Mouse (Mus musculus): Measurements from ENCODE around the gene Tef.

Tef gene

DNA sequence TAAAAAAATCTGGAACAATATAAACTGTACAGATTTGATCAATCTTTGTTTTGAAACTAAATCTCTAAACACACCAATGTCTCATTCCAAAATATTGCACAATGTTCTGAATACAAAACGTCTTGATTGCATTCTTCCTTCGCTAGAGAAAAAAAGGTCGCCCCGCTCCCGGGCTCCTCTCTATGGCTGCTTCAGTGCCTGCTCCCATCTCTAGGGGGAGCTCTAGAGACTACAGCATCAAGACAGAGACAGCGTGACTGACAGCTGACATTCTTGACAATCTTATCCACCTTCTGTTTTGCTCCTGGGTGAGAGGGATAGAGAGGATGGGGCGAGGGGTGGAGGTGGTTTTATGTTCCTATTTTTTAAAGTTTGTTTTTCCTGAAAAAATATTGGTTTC, 46.1 kb downstream of the Tef start:
- DNase-seq (ENCODE audit: low read depth, low spot score) = peak; percentile 56

DNA sequence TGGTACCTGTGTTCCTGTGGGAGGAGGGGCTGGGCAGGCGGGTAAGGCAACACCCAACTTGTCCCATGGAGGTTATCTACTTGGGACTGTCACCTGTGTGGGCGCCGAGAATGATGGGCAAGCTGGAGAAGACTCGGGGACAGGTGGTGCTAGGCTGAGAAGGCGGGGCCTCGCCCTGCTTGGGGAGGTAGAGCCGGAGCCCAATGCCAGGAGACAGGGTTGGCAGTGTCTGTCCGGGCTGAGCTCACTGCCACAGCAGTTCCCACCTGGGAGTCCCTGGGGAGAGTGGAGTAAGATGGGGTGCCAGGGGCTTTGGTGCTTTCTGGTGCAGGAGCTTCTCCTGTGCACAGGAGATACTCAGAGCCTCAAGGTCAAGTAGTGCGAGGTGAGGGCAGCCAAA, 46.9 kb downstream of the Tef start:
- no peak for DNase-seq (ENCODE audit: low read depth, low spot score)

DNA sequence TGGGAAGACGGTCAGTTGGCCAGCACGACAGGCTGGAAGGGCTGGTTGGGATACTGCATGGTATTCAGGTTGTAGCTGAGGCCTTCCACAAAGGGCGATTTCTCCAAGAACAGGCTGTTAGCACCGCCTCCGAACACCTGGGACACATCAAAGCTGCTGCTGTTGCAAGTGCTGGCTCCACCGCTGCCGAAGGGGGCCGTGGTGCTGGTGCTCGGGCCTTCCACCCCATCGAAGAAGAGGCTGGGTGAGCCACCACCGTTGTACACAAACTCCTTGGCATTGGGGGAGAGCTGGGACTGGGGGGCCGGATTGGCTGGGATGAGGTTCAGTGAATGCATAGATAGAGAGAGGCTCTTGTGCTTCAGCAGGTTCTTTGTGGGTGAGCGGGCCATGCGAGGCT, 48.5 kb downstream of the Tef start:
- no peak for DNase-seq (ENCODE audit: low read depth, low spot score)

DNA sequence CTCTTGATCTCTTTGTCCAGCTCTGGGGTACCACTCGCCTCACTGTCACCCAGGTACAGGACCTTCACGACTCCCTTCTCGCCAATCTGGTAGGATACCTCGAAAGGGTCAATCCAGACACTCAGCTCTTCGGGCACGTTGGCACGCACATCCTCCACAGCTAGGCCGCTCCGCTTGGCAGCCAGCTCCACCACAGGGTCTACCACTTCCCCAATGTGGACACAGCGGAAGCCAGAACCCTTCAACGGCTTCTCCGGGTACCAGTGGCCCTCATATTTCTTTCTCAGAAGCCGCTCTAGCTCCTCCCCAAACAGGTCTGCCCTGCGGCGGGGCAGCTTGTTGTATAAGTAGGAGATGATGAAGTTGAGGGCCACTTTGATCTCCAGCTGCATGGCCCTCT, 49.2 kb downstream of the Tef start:
- no peak for DNase-seq (ENCODE audit: low read depth, low spot score)

DNA sequence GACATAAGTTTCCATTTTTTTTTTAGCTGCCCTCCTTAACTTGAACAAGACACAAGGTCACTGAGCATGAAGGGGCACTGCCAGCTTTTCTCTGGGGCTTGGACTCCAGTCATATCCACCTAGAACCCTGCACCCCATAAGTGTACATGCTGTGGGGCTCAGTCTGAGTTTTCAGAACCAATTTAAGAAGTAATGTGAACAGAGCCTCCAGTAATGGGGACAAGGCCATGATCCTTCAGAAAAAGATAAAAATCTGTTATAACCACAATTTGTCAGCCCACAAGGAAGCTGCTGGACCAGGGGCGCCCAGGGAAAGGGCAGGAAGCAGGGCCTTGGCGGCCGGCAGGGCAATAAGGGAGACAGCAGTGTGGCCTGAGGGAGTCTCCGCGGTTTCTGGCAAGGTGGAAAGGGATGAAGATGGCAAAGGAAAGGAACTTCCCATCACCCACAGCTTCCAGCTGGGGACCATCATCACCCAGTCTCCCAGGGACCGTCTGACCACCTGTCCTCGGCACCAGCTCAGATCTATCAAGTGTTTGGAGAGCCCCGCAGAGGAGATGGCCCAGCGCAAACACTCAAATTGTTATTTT, 50.3 kb downstream of the Tef start:
- DNase-seq (ENCODE audit: low read depth, low spot score) = no peak

DNA sequence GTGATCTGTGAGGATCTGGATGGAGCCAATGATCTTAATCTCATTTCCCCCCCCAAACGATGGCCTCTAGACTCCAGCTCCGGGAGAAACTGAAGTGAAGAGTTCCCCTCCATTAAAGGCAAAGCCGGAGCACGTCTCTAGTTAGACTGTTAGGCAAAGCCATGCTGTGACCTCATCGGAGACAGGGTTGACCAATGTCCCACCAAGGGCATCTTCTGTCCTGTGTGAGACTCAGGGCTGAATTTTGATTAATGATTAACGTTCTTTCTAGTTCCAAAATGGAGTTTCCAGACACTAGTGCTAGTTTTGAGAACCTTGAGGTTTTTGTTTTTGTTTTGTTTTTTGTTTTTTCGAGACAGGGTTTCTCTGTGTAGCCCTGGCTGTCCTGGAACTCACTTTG, 50.9 kb downstream of the Tef start:
- DNase-seq (ENCODE audit: low read depth, low spot score) = no peak

DNA sequence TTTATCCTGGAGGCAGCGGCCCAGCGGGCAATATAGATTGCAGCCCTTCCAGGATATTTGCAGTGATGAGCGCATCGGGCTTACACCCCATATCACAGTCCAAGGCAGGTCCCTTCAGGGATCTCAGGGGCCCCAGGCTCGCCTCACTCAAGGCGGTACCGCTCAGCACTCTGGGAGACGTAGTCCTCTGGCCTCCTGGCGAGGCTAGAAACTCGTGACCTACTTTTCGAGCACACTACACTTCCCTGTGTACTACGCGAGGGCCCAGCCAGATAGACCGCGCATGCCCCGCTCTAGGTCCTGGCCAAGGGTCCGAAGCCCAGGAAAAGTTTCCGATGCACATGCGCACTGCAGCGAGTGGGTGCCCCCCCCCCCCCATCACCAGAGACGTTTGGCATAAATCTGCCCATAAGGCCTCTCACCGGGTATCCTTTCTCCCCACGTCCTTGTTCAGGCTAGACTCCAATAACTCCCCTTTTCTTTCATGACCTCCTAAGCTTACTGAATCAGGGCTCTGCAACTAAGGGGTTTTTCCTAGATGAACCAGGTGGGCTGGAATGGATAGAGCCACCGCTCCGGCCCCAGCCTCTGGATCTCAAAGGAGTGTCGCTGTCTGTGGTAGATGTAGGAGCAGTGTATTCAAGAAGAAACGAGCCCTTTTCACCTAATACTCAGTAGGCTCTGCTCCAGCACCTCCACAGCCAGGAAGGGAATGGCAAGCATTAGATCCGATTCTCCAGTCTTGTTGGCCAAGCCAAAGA, 54.0 kb downstream of the Tef start:
- peak; percentile 76 for DNase-seq (ENCODE audit: low read depth, low spot score)

DNA sequence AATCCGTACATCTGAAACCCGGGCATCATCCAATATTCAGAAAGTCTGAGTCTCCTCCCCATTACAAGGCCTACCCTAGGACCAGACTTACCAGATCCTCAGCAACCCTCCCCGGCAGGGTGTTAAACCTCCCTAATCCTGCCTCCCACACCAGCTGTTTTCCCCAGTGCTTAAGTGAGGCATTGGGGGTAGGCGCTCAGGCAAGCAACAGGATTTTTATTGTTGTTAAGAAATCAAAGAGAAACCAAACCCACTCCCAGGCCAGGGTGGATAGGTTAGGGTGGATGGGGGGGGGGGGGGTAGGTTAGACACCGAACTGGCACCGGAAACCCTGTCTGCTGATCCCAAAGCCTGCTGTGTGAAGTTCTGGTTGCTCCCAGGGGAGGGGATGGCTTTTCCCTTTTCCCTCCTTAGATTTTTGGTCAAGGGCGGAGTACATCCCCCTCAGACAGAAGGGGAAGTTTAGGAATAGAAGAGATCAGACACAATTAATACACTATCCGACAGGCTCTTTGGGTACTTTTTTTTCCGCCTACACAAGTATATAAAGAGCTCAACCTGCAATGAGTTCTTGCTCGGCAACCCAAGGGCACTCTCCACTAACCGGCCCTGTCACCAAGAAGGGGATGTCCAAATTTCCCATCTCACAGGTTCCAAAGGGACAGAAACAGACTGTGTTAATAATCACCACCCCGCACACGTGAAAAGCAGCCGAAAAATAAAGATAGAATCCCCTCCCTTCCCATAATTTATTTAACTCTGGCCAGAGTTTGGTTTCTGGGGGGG, 54.9 kb downstream of the Tef start:
- DNase-seq (ENCODE audit: low read depth, low spot score) = peak; percentile 60

DNA sequence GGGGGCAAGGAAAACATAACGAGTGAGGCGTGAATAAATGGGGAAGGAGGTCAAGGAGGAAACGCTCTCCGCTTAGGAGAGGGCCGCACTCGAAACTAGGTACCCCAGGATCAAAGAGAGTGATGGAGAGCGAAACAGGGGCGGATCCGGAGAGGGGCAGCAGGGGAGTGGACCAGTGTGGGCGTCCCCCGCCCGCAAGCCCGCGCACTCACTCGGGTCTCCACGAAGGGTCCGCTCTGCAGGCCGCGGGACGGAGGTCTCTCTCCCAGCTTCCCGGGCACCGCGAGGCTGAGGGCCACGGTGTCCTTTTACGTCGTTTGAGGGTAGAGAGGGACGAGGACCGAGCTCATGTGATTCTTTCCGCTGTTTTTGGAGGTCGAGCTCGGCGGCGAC, 55.5 kb downstream of the Tef start:
- no peak for DNase-seq (ENCODE audit: low read depth, low spot score)

DNA sequence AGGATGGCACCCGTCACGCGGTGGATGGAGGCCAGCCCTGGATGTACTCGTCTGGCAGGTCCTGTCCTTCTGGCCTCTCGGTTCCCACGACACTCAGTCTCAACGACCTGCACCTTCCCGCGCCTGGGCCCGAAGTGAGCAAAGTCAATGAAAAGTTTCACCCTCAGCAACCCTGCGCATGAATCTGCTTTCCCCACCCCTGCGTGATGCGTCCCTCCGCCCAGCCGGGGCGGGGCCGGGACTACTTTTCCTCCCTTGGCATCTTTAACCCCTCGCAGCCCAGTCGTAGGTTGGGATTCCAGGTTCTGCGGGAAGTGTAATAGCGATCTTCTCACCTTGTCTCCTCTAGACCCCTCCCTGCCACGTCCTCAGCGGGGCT, 55.9 kb downstream of the Tef start:
- DNase-seq (ENCODE audit: low read depth, low spot score) = peak; percentile 91

DNA sequence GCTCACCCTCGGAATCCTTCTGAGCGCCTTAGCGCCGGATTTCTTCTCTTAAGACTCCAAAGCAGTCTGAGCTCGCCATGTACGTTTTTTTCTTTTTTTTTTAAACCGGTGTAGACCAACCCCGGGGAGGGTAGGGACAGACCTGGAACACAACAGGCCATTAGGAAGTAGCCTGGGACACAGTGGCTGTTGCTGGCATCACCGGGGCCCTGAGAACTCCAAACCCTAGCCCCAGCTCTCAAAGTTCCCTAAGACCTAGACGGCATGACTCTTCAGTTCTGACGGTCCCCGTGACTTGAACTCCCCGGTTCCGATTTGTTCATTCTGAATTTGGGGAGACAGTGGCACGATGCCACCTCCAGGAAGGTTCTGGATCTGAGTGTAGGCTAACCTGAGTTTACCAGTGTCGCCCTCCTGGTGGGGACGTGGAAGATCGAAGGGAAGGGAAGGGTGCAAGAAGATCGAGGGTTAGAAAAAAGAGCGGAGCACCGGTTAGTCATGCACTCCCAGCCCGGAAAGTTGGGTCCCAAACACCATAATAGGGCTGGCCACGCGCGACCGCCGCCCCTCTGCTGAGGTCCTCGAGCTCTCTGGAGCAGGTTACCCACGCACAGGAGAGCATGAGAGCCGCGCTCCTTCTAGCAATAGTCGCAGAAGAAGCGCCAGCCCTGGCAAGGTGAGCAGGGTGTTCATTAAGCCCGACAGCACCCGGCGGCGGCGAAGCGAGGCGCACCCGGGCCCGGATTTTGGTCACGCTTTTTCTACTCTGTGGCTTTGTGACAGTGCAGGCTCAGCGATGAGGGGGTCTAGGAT, 56.5 kb downstream of the Tef start, which contains the start of gene Tob2:
Gene Tob2 (minus strand): TSS at position 280 of the 813 bp plus-strand sequence.
- no peak for DNase-seq (ENCODE audit: low read depth, low spot score)

DNA sequence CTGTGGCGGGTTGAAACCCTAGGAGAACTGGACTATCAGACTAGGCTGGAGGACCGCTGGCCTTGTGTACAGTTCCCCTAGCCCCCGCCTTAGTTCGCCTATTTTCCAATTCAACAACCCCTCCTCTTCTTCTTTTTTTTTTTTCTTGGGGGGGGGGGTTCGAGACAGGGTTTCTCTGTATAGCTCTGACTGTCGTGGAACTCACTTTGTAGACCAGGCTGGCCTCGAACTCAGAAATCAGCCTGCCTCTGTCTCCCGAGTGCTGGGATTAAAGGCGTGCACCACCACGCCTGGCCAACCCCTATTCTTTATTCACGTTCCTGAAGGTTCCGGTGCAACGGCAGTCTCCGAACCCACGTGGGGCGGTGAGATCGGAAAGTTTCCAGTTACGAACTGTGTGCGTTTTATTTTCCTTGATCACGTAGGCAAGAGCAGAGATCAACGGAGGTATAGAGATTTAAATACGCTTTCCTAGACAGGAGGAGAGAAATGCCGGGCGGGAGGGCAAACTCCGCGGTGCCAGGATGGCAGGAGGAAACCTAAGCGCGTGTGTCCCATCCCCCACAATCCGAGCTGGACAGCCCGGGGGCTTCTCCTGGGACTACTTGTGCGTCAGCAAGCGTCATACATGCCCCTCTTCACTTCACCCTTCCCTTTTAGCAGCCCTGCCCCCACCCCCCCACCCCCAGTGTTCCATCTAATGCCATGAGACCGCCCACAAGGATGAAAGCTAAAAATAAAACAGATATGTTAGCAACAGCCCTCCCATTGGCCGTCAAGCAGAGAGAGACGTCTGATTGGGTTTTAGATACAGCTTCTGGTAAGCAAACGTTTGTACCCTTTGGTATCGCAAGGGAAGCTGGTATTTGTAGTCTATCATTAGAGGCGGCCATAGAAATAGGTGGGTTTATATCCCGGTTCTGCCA, 57.4 kb downstream of the Tef start:
- peak; percentile 92 for DNase-seq (ENCODE audit: low read depth, low spot score)

DNA sequence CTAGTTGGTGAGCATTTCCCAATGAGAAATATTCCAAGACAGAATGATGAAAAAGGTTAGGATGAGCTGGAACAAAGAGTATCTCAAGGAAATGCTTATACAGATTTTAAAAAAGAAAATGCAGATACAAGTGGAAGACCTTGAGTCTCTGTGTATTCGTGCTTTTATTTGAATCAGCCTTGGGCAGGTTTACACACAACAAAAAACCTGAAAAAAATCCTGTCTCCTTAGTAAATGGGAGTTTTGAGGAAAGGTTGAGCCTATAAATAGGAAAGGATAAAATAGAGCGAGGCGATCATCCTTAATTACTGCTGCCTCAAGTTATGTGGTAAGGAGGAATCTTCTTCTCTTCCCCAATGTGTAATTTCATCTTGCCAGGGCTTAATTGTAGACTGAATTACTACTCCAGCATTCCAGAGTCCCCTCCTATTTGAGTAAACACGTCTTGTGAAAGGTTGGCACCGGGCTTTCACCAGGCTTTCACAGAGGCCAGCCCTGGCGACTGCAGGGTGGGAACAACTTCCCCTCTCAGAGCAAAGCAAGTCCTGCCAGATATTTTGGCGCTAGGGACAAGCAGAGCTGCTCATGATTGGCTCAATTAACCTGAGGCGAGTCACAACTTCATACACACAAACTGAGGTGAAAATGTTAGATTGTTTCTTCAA, 58.4 kb downstream of the Tef start:
- no peak for DNase-seq (ENCODE audit: low read depth, low spot score)

DNA sequence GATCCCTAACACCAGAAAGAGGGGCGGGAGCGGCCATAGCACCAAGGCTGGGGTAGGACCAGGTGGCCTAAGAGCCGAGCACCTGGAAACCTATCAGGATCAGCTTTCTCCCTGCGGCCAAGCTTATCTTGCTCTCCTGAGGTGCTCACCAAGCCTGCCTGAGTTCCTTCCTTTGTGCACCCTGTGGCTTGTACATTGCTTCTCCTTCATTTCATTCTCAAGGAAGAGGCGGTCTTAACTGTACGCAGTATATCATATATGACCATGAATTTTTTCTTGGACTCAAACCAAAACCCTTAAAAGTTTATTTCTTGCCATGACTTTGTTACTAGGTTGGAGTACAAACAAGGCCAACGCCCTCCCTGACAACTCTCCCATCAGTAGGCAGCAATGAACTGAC, 62.0 kb downstream of the Tef start:
- DNase-seq (ENCODE audit: low read depth, low spot score) = no peak

DNA sequence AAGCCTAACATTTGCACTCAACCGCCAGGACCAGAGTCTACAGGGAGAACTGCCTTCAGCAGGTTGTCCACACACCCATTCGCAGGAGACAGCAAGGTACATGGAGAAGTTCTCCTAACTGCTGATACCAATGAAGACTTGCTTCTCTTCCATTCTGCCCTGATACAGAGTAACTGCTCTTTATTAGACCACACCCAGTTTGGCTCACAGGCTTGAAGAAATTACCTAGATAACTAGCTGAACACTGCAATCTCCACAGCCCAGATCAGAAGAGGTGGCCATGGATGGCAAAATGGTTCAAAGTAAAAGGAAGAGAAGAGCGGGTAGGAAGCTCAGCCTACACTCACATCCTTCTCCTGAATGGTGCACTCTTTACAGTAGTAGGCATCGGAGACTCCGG, 67.8 kb downstream of the Tef start:
- no peak for DNase-seq (ENCODE audit: low read depth, low spot score)

DNA sequence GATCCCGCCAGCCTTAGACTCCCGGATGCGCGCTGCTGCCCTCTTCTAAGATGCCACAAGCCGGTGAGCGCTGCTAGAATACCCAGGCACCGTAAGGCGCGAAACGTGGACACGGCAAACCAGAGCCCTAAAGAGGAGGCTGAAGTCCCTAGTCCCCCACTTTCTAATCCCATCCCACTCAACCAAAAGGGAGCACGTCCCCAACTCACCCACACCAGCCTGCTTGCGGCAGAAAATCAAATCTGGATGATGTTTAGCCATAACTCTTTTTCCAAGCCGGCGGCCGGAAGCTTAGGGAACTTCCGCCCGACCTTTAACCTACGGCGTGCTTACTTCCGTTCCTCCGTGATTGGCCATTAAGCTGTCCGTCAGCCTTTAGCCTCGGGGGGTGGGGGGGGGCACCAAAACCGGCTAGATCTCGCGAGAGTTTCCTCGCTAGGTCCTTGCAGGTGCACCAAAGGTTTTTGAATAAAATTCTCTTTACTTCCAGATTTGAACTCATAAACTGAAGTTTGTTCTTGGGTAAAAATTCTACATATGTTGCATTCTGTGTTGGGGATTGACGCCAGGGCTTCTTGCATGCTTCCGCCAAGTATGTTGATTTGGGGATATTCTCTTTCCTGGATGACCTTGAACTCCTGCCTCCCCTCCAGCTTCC, 69.5 kb downstream of the Tef start, which contains the start of gene Phf5a:
Gene Phf5a (minus strand): TSS at position 308 of the 658 bp plus-strand sequence.
- peak; percentile 96 for DNase-seq (ENCODE audit: low read depth, low spot score)

DNA sequence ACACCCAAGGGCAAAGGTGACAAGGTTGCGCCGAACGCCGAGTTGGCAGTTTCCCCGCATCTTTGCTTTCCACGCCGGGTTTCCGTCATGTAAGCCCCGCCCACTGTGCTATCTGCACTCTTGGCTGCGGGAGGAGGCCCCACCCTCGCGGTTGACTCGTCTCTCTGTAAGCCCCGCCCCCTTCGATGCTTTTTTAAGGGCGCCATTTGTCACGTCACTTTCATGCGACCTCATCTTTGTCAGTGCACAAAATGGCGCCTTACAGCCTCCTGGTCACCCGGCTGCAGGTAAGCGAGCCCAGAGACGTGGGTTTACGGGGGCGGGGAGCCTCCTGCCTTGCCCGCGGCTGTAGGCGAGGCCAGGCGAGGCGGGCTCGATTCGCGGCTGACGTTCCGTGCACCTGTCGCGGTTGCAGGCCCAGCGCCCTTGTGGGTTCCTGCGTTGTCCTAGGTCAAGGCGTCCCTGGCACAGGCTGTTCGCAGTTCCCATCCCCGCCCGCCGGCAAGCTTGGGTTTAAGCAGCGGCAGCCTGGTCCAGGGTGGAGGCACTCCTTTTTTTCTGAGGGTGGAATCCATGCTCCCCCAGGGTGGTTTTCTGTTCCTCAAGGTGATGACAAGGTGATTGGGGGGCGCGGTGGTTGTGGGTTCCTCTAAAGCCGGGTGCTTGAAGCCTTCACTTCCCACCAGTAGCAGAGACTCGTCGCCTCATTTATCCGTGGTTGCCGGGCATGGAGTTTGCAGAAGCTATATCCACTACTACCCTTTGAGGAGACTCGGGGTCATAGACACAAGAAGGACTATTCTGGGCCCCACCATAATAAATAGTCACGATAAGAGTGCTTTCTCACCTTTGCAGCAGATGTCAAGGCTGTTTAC, 70.3 kb downstream of the Tef start, which contains the start of gene Aco2:
Gene Aco2 (plus strand): TSS at position 48 of the 875 bp plus-strand sequence.
- DNase-seq (ENCODE audit: low read depth, low spot score) = peak; percentile 100

Measured in retina, postnatal 7 days (tissue).